Mouse (Mus musculus) forebrain, embryonic 13.5 days (tissue): Measurements from ENCODE around the gene Camk2d. TPM values are rescaled to one million over a fixed set of nuclear protein-coding genes. Genes with fewer than 3 reads are reported as not detected.

Source experiments
- ATAC-seq: fragments of 200-750 bp; cut with Nextera tagmentation; 2 replicates; pipeline ENCODE4 v1.8.0; 2017
- H3K27ac ChIP-seq: fragments of 300-500 bp; sonication (generic); 2 replicates; pipeline ENCODE4 v1.5.1; 2015; ENCODE audit warnings: inconsistent platforms, mild to moderate bottlenecking, moderate library complexity
- H3K27me3 ChIP-seq: fragments of 300-500 bp; sonication (generic); 2 replicates; pipeline ENCODE4 v1.6.1; 2015; ENCODE audit warnings: mild to moderate bottlenecking, inconsistent platforms
- H3K36me3 ChIP-seq: fragments of 300-500 bp; sonication (generic); 2 replicates; pipeline ENCODE4 v1.6.1; 2015; ENCODE audit warnings: mild to moderate bottlenecking, inconsistent platforms; ENCODE audit not compliant: poor library complexity, severe bottlenecking
- H3K4me1 ChIP-seq: fragments of 300-500 bp; sonication (generic); 2 replicates; pipeline ENCODE4 v1.6.1; 2015; ENCODE audit warnings: inconsistent platforms
- H3K4me2 ChIP-seq: fragments of 300-500 bp; sonication (generic); 2 replicates; pipeline ENCODE4 v1.6.1; 2015; ENCODE audit warnings: inconsistent platforms, mild to moderate bottlenecking, moderate library complexity
- H3K4me3 ChIP-seq: fragments of 300-500 bp; sonication (generic); 2 replicates; pipeline ENCODE4 v1.5.1; 2015; ENCODE audit warnings: mild to moderate bottlenecking, inconsistent platforms
- H3K9ac ChIP-seq: fragments of 300-500 bp; sonication (generic); 2 replicates; pipeline ENCODE4 v1.6.1; 2015; ENCODE audit warnings: mild to moderate bottlenecking, inconsistent platforms
- H3K9me3 ChIP-seq: fragments of 300-500 bp; sonication (generic); replicated peaks from 2 replicates; pipeline ENCODE4 v1.6.1; 2016; ENCODE audit warnings: inconsistent platforms
- WGBS: fragments of 180-500 bp; shearing (Covaris S2); methylation state at CpG from one replicate; pipeline ENCODE4 v1.1.7; 2015; 5-methylcytosine and 5-hydroxymethylcytosine counted together
- polyA plus RNA-seq: library from polyadenylated mRNA; unstranded; fragments of >200 nt; fragmentation: Nextera tagmentation; extraction: Ambion mirVana; gene quantifications from 2 replicates; pipeline ENCODE4 v1.2.1, GENCODE M21; 2015

Gene Camk2d
- polyA plus RNA-seq, 1 experiment from 2014 or later = 17.8 TPM

DNA sequence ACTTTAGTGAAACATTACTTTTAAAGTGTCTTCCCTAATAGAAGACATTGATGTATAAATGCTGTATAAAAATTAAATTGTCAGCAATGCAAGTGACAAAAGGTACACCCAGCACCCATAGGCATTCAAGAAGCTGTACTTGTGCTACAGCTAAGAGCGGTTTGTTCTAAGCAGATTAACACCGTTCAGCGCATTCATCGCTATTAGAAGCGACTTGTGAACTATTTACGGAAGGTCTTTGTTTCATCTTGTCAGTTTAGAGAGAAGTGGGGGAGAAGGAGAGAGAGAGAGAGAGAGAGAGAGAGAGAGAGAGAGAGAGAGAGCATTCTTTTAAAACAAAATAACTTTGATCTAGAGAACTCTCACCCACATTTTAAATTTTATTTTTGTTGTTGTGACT lies 38.1 kb downstream of the Camk2d start:
- Histone ChIP-seq H3K27me3 (no peaks in the 10 kb centered on the region), H3K9ac (no peak overlapping the region), H3K9me3 (no peaks in the 10 kb centered on the region), H3K4me1 (peaks cover 7% of the 10 kb centered on the region), H3K36me3 (no peaks in the 10 kb centered on the region), H3K27ac (no peak overlapping the region), H3K4me3 (no peak overlapping the region), H3K4me2 (no peak overlapping the region)
- ATAC-seq = no peak
- WGBS = 37% methylated on average over 6 of the region's 6 CpGs

DNA sequence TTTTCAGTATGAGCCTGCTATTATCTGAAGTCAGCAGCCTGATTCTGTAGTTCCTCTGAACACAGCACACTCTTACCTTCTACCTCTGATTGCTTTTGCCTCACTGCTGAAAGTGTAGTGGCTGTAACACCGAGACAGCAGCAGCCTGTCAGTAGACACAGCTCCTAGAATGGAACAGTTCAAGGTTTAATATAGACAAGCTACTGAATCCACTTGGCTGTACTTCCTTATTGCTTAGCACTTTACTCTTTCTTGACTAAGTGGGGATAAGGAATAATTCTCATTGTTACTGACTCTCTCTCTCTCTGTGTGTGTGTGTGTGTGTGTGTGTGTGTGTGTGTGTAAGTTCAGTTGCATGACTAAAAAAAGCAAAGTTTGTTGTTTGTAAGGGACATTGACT lies 42.2 kb downstream of the Camk2d start:
- H3K4me2 ChIP-seq = no peak overlapping the region
- WGBS = 83% methylated on average over 1 of the region's 1 CpGs
- no peak for ATAC-seq
- no peaks in the 10 kb centered on the region for H3K9me3 ChIP-seq
- H3K36me3 ChIP-seq = no peaks in the 10 kb centered on the region
- no peak overlapping the region for H3K9ac ChIP-seq
- H3K4me1 ChIP-seq = peaks cover 20% of the 10 kb centered on the region
- no peaks in the 10 kb centered on the region for H3K27me3 ChIP-seq
- no peak overlapping the region for H3K4me3 ChIP-seq
- H3K27ac ChIP-seq = no peak overlapping the region

DNA sequence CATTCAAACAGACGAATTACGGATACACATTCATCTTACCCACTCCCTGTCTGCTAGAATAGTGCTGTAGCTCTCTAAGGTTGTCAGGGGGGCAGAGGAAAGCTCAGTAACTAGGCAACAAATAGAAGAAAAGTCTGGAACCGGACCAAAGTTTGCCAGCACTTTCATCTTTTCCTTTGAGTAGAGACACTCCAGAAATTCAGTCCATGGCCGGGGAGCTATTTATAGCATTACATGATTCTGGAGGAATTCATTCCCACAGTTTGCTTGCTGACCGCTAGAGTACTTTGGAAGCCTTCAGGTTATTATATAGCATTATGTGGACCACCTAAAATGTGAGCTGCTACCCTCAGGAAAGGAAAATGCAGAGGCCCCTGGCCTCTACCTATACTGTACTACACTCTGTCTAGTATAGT lies 43.0 kb downstream of the Camk2d start:
- 27% methylated on average over 5 of the region's 5 CpGs for WGBS
- no peaks in the 10 kb centered on the region for H3K27me3 ChIP-seq
- H3K27ac ChIP-seq = peak overlapping the region; percentile 25

DNA sequence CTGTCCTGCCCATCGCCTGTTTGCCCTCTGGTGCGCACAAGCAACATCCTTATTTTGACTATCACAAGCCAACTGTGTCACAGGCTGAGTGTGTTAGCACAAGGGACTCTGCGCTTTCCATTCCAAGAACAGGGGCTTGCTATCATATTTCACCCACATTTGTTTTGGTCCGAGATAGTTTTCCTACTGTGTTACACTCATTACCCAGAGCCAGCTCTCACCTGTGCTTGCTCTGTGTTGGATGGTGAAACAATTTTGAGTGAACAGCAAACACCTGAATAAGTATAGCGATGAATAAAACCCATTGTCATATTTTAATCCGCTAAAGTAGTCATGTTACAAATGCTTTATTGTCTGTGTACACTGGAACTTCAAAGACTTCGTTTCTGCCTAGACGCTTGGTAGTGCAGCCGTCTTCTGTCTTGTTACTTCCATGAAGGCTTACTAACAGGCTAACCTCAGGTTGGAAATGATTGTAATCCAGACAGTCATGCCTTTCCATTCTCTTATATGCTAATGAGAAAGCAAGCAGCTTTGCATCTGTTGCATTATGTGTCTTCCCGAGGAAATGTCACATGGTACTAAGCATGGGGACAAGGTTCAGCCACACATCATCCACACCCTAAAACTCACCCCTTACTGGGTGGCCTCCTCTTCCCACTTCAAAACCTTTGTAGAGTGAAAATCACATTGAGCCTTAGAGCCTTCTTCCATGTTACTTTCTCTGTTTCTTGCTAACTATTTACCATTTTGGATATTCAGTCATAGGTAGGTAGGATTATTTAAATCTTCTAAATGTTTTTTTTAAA lies 44.5 kb downstream of the Camk2d start:
- Histone ChIP-seq H3K4me2 (no peak overlapping the region), H3K36me3 (no peaks in the 10 kb centered on the region), H3K27ac (no peak overlapping the region), H3K4me1 (peaks cover 26% of the 10 kb centered on the region), H3K4me3 (no peak overlapping the region), H3K27me3 (no peaks in the 10 kb centered on the region), H3K9me3 (no peaks in the 10 kb centered on the region), H3K9ac (no peak overlapping the region)
- 67% methylated on average over 10 of the region's 10 CpGs for WGBS
- ATAC-seq = no peak

More for the DNA sequence above, 43.0 kb downstream of the Camk2d start:
- Histone ChIP-seq H3K4me2 (no peak overlapping the region), H3K4me1 (peaks cover 26% of the 10 kb centered on the region), H3K36me3 (no peaks in the 10 kb centered on the region), H3K9ac (no peak overlapping the region), H3K9me3 (no peaks in the 10 kb centered on the region), H3K4me3 (no peak overlapping the region)
- ATAC-seq = peak; percentile 84

DNA sequence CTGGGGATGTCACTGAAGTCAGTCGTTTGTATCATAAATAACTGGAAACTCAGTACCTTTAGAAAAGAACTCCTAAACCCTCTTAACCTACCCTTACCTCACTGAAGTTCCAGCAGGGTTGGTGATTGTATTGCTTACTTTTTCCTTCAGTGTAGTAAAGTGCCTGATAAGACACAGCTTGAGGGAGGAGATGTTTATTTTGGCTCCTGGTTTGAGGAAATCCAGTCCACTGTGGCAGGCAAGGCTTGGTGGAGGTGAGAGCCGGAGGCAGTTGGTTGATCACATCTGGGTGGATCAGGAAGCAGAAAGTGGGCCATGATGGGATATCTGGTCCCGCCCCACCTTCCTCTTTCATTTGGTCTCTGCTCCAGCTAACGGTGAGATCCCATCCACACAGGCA lies 45.3 kb downstream of the Camk2d start:
- no peak overlapping the region for H3K4me3 ChIP-seq
- 89% methylated on average over 4 of the region's 4 CpGs for WGBS
- H3K4me1 ChIP-seq = peaks cover 26% of the 10 kb centered on the region
- no peaks in the 10 kb centered on the region for H3K36me3 ChIP-seq
- no peaks in the 10 kb centered on the region for H3K27me3 ChIP-seq
- no peak overlapping the region for H3K27ac ChIP-seq
- H3K9ac ChIP-seq = no peak overlapping the region
- no peak for ATAC-seq
- no peaks in the 10 kb centered on the region for H3K9me3 ChIP-seq
- no peak overlapping the region for H3K4me2 ChIP-seq

DNA sequence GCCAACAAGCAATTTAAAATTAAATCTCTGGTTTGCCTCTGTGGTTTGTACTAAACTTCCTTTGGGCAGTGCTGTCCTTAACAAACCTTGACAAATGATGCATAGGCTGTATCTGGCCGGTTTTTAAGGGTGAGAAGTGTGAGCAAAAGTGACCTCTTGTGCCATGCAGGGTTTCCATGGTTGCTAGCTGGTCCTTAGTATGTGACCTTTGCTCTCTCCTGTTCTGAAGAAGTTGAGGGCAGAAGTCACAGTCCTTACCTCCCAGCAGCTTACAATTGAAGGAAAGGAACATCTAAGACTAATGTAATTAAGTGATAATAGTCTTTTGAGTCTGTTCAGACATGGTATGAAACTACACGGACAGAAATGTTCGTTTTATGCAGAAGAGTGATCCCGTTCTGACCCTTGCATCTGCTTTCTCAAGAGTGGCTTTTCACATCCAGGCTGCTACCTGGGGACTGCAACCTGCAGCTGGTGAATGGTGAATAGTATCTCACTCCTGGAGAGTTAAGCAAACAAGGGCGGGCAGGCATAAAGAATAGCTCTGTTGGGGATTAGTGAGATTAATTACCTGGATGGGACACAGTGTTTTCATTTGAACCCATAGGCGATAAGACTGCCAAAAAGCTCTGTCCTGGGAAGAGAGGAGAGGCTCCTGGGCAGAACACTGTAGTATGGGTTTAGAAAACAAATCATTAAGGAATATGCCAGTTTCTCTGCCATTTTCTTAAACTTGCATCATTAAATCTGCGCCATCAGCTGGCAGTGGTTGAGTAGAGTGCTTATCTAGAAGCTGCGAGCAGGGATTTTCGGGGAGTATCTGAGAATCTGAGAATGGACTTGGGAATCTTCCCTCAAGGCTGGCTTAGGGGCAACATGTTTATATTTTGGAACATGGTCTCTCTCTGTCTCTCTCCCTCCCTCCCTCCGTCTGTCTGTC lies 47.2 kb downstream of the Camk2d start:
- 0 out of 2 replicates have a peak, but pooled peaks have one; percentile 9 for ATAC-seq
- peak overlapping the region; percentile 12; the same call in 1 of the 2 replicates for H3K4me2 ChIP-seq
- 7% methylated on average over 10 of the region's 10 CpGs for WGBS
- no peaks in the 10 kb centered on the region for H3K36me3 ChIP-seq
- no peak overlapping the region for H3K27ac ChIP-seq
- no peak overlapping the region for H3K4me3 ChIP-seq
- peaks cover 26% of the 10 kb centered on the region for H3K4me1 ChIP-seq
- no peak overlapping the region for H3K9ac ChIP-seq
- H3K9me3 ChIP-seq = no peaks in the 10 kb centered on the region
- H3K27me3 ChIP-seq = no peaks in the 10 kb centered on the region

DNA sequence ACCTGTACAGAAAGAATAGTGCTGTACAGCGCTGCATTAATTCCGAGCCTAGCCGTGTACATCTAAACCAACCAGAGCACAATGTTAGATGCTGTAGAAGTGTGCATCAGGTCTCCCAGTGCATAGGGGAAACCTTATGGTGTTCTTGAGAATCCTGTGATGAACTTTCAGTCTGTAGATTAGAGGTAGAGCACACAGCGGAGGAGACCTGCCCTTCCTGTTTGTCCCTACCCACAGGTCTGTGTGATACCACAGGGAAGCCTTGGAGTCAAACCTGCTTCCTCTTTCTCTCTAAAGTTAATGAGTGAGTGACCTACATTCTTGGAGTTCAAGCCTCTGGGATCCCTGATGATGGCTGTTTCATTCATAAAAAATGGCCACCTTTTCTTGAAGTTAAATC lies 54.2 kb downstream of the Camk2d start:
- Histone ChIP-seq H3K4me1 (peaks cover 4% of the 10 kb centered on the region; the same call in 1 of the 2 replicates), H3K4me3 (no peak overlapping the region), H3K36me3 (no peaks in the 10 kb centered on the region), H3K4me2 (no peak overlapping the region), H3K27me3 (no peaks in the 10 kb centered on the region), H3K27ac (no peak overlapping the region), H3K9ac (no peak overlapping the region), H3K9me3 (no peaks in the 10 kb centered on the region)
- ATAC-seq = no peak
- WGBS = 96% methylated on average over 4 of the region's 4 CpGs

DNA sequence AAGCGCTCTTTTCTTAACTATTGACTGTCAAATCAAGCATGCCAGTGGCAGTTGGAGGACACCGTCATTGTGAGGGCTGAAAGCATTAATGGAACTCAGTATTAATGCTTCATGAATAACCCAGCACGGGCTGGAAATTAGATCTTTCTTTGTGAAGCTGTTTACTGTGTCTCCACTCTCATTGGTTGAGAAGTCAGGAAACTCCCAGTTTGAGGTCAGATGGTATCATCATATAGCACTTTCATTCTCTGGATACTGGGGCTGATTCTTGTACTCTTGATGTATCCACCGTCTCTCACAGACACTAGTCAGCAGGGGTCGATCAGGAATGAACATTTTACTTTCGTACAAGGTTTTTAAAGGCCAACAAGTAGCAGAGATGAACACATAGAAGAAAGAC lies 54.6 kb downstream of the Camk2d start:
- ATAC-seq = no peak
- no peaks in the 10 kb centered on the region for H3K9me3 ChIP-seq
- H3K27ac ChIP-seq = no peak overlapping the region
- no peak overlapping the region for H3K4me2 ChIP-seq
- no peaks in the 10 kb centered on the region for H3K27me3 ChIP-seq
- 61% methylated on average over 6 of the region's 6 CpGs for WGBS
- H3K9ac ChIP-seq = no peak overlapping the region
- H3K36me3 ChIP-seq = no peaks in the 10 kb centered on the region
- H3K4me1 ChIP-seq = peaks cover 4% of the 10 kb centered on the region; the same call in 1 of the 2 replicates
- no peak overlapping the region for H3K4me3 ChIP-seq

DNA sequence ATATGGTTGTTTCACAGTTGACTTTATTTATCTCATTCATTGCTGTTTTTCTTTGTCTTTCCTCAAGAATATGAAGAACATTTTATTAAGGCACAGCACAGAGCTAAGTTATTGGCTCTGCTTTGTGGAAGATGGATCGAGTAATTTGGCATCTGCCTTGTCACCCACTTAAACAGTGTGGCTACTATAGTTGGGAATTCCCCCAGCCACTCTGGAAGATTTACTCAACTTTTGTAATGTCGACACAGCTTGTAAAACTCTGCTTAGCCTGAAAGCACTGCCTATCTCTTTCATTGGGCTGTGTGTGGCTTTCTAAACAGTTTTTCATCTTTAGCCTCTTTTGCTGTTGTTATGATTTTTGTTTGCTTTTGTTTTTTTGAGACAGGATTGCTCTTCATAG lies 56.3 kb downstream of the Camk2d start:
- ATAC-seq = no peak
- no peak overlapping the region for H3K9ac ChIP-seq
- WGBS = 76% methylated on average over 2 of the region's 2 CpGs
- no peaks in the 10 kb centered on the region for H3K36me3 ChIP-seq
- no peaks in the 10 kb centered on the region for H3K9me3 ChIP-seq
- no peaks in the 10 kb centered on the region for H3K27me3 ChIP-seq
- H3K4me2 ChIP-seq = no peak overlapping the region
- no peak overlapping the region for H3K27ac ChIP-seq
- no peak overlapping the region for H3K4me3 ChIP-seq
- H3K4me1 ChIP-seq = peaks cover 4% of the 10 kb centered on the region; the same call in 1 of the 2 replicates

DNA sequence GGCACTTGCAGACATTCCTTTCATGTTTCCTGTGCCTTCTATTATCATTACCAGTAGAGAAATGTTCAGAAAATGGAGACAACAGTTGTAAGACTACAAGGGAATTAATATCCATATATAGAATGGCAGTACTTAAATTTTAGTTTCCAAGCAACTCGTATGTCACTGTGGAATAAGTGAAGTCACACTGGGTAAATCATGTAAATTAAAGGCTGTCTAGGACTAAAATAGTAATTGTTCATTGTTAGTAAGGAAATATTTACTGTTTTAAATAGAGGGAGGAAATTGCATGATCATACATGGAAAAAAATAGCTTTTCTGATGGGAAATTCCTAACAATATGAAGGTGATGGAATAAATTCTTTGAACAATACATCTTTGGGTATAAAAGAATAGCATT lies 57.0 kb downstream of the Camk2d start:
- no peak for ATAC-seq
- peaks cover 4% of the 10 kb centered on the region; the same call in 1 of the 2 replicates for H3K4me1 ChIP-seq
- H3K27ac ChIP-seq = no peak overlapping the region
- H3K4me2 ChIP-seq = no peak overlapping the region
- H3K9ac ChIP-seq = no peak overlapping the region
- 81% methylated on average over 1 of the region's 1 CpGs for WGBS
- no peaks in the 10 kb centered on the region for H3K36me3 ChIP-seq
- H3K27me3 ChIP-seq = no peaks in the 10 kb centered on the region
- no peak overlapping the region for H3K4me3 ChIP-seq
- H3K9me3 ChIP-seq = no peaks in the 10 kb centered on the region

DNA sequence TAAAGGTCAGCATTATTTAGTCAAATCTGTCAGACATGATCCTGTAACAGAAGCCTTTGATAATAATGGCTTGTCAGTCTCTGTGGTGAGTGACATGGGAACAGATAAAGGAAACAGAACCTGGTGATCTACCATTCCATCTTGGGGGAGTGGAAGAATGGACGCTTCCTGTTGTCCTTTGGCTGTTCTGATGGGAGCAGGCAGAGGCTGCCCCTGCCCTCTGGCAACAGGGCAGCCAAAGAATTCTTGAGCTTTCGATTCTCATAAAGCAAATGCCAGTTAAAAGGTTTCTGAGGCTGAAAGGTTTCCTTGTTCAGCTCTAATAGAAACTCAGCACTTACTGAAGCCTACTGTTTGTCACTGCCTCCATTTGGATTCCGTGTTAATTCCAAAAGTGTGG lies 60.1 kb downstream of the Camk2d start:
- Histone ChIP-seq H3K36me3 (no peaks in the 10 kb centered on the region), H3K4me3 (no peak overlapping the region), H3K9me3 (no peaks in the 10 kb centered on the region), H3K4me2 (no peak overlapping the region), H3K27ac (no peak overlapping the region), H3K27me3 (no peaks in the 10 kb centered on the region), H3K9ac (no peak overlapping the region), H3K4me1 (no peaks in the 10 kb centered on the region)
- no peak for ATAC-seq
- WGBS = 46% methylated on average over 3 of the region's 3 CpGs

DNA sequence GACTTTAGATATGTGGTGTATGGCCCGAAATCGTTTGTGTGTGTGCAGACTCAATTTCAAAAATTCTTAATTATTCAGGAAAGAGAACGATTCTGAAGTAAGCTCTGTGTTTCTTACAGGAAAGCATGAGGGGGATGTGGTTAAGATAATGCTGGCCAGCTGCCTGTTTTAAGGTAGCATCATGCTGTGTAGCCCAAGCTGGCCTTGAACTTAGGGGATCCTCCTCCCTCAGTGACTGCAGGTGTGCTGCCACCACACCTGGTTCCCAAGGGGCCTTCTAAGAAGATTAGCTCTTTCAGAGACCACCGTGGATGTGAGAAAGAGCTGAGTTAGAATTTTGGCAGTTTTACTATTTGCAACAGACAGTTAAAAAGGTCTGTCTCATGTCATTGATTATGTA lies 61.8 kb downstream of the Camk2d start:
- H3K4me2 ChIP-seq = no peak overlapping the region
- 72% methylated on average over 4 of the region's 4 CpGs for WGBS
- no peak overlapping the region for H3K27ac ChIP-seq
- ATAC-seq = no peak
- no peaks in the 10 kb centered on the region for H3K36me3 ChIP-seq
- no peak overlapping the region for H3K4me3 ChIP-seq
- no peaks in the 10 kb centered on the region for H3K4me1 ChIP-seq
- H3K9me3 ChIP-seq = no peaks in the 10 kb centered on the region
- no peaks in the 10 kb centered on the region for H3K27me3 ChIP-seq
- no peak overlapping the region for H3K9ac ChIP-seq
